Mouse (Mus musculus): ENCODE results near the gene Stat2.

The Stat2 gene

DNA sequence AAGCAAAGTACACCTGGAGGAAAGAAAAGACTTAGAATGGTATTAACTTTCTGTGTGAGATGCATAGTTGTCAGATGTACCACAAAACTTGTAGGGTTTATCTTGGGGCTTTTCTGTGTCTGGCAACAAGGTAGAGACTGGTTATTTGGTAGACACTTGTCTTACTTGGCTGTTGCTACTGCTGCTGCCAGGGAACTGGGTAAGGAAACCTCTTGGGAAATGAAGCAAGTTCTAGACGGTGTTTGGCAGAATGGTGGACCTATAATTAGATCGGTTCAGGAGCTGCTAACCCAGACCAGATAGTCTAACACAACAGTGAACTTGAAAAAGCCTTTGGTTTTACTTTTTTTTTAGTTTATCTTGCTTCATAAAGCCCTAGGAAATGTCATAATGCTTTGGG is 68.6 kb downstream of the Stat2 start:
- no peak for DNase-seq (ENCODE audit: low spot score)

DNA sequence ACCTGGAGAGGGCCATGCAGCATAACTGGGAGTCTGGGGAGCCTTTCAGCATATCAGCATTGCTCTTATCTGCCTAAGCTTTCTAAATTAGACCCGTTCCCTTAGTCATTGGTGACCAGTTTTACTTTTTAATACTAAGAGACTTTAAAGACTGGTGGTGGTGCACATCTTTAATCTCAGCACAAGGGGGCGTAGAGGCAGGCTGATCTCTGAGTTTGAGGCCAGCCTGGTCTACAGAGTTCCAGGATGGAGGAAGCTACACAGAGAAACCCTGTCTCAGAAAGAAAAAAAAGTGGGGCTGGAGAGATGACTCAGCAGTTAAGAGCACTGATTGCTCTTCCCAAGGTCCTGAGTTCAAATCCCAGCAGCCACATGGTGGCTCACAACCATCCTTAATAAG is 69.9 kb downstream of the Stat2 start:
- no peak for DNase-seq (ENCODE audit: low spot score)
